Mouse (Mus musculus) C2C12 (cell line): ENCODE measurements around the gene Rad51b.

ENCODE experiments used
- CEBPB ChIP-seq: IDR thresholded peaks from one replicate; pipeline ENCODE4 v1.6.1; 2011; ENCODE audit warnings: low read depth, mild to moderate bottlenecking, control low read depth, moderate library complexity
- CTCF ChIP-seq: IDR thresholded peaks from one replicate; pipeline ENCODE4 v1.5.1; 2011; ENCODE audit not compliant: control insufficient read depth, insufficient read depth, insufficient read length
- FOSL1 ChIP-seq: IDR thresholded peaks from one replicate; pipeline ENCODE4 v1.8.0; 2011; ENCODE audit warnings: mild to moderate bottlenecking, low read length; ENCODE audit not compliant: poor library complexity, insufficient read depth, severe bottlenecking
- MAX ChIP-seq: IDR thresholded peaks from one replicate; pipeline ENCODE4 v1.6.1; 2011; ENCODE audit warnings: mild to moderate bottlenecking, control low read depth
- USF1 ChIP-seq: IDR thresholded peaks from one replicate; pipeline ENCODE4 v1.6.1; 2011; ENCODE audit warnings: low read depth, mild to moderate bottlenecking, control low read depth, moderate library complexity

DNA sequence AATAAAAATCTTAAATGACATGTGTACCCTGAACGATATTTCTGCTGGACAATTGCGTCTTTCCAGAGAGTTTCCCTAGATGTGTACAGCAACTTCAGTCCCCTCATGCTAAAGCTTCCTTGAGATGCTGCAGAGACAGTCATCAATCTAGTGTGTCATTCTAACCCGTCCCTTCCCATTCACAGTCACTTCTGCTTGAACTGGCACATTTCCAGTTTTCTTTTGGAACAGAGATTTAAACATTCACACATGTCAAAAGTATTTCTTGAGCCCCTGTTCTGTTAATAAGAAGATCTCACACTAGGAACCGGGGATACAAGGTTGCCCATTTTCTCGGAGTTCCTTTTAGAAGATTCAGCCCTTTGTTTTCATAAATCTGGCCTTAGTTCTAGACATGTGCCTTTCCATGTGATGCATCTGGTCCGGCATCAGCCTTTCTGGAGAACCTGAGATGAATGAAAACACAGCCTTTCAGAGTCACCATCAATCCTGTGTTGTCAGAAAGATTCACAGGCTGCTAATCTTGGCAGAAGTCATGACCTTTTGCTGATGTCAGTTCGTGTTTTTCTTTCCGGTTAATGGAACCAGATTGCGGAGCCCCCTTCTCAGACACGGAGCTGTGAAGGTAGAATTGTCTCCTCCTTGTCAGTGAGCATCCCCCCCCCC lies 448.9 kb downstream of the Rad51b start:
- TF ChIP-seq CTCF = no peak
- TF ChIP-seq USF1 = no peak
- TF ChIP-seq CEBPB = no peak
- no peak for TF ChIP-seq MAX
- TF ChIP-seq FOSL1 = no peak
